Comparison of ENCODE assay signal across 8 mouse cellular contexts in genomic region chr5:123700625-123701024, GRCm38 (mm10). TPM values are rescaled to one million over a fixed set of nuclear protein-coding genes. Genes with fewer than 3 reads are reported as not detected.
A peak's percentile ranks its signal among the peaks of the same experiment; 100 is the strongest.
DNase-seq lines count a peak whose midpoint lies in the region; ATAC-seq and TF ChIP-seq lines count a peak whose summit lies in the region.
"Had no signal": no experiment of that assay in that cellular context is flagged by ENCODE, and none has a peak within 500 bp of the region (broad histone marks: within the 10 kb centered on the region; RNA-seq: fewer than 3 reads in every experiment).

No protein-coding gene starts in this region.

- H3K9me3 ChIP-seq in midbrain, postnatal 0 days (ENCODE audit: low read length): no peaks in the 10 kb centered on the region
- H3K9me3 ChIP-seq in midbrain, embryonic 13.5 days: no peaks in the 10 kb centered on the region
- no peaks in the 10 kb centered on the region for H3K9me3 ChIP-seq in lung, embryonic 14.5 days (ENCODE audit: low read depth, low read length)
- H3K9me3 ChIP-seq: neural tube, embryonic 13.5 days had no signal

- no peak overlapping the region for H3K4me3 ChIP-seq in midbrain, postnatal 0 days (ENCODE audit: low read depth, low read length)
- no peak overlapping the region for H3K4me3 ChIP-seq in midbrain, embryonic 13.5 days (replicated peaks)
- no peak overlapping the region for H3K4me3 ChIP-seq in lung, embryonic 14.5 days (ENCODE audit: low read depth, low read length)
- H3K4me3 ChIP-seq: neural tube, embryonic 13.5 days had no signal

- no peak overlapping the region for H3K27ac ChIP-seq in midbrain, postnatal 0 days (ENCODE audit: low read depth, low read length)
- no peak overlapping the region for H3K27ac ChIP-seq in midbrain, embryonic 13.5 days
- no peak overlapping the region for H3K27ac ChIP-seq in lung, embryonic 14.5 days (ENCODE audit: low read depth)
- H3K27ac ChIP-seq: neural tube, embryonic 13.5 days had no signal

- WGBS in midbrain, postnatal 0 days: 69% methylated on average over 11 of the region's 11 CpGs
- WGBS in midbrain, embryonic 13.5 days: 85% methylated on average over 11 of the region's 11 CpGs
- WGBS in lung, embryonic 14.5 days: 53% methylated on average over 11 of the region's 11 CpGs

- no peak overlapping the region for H3K9ac ChIP-seq in midbrain, postnatal 0 days (replicated peaks; ENCODE audit: low read length, poor library complexity, severe bottlenecking)
- no peak overlapping the region for H3K9ac ChIP-seq in midbrain, embryonic 13.5 days (replicated peaks)
- no peak overlapping the region for H3K9ac ChIP-seq in lung, embryonic 14.5 days
- H3K9ac ChIP-seq: neural tube, embryonic 13.5 days had no signal

- peak; percentile 66 for DNase-seq in midbrain, postnatal 0 days (ENCODE audit: low spot score)
- peak; percentile 21 to 34 for DNase-seq in frontal cortex, postnatal 10 days (ENCODE audit: low spot score in 2 of 2)
- DNase-seq in heart, postnatal 25 days (ENCODE audit: low spot score): peak; percentile 68
- peak; percentile 76 for DNase-seq in lung, embryonic 14.5 days
- no peak for DNase-seq in B cell, adult 2 months
- DNase-seq in c-Kit-positive CD71-positive TER-119-positive erythroid progenitor cells, embryonic 14.5 days (ENCODE audit: low spot score): no peak

- ATAC-seq in midbrain, postnatal 0 days (ENCODE audit: low FRiP score): no peak
- no peak for ATAC-seq in midbrain, embryonic 13.5 days
- peak; percentile 36; the same call in 1 of the 2 replicates for ATAC-seq in lung, embryonic 14.5 days (ENCODE audit: insufficient read depth)

- no peaks in the 10 kb centered on the region for H3K4me1 ChIP-seq in midbrain, postnatal 0 days (ENCODE audit: insufficient read depth, low read length)
- no peaks in the 10 kb centered on the region for H3K4me1 ChIP-seq in midbrain, embryonic 13.5 days (replicated peaks)
- H3K4me1 ChIP-seq in lung, embryonic 14.5 days (ENCODE audit: insufficient read depth): no peaks in the 10 kb centered on the region
- H3K4me1 ChIP-seq: neural tube, embryonic 13.5 days had no signal

- H3K36me3 ChIP-seq in midbrain, postnatal 0 days (ENCODE audit: insufficient read depth, low read length): peaks cover 49% of the 10 kb centered on the region
- peaks cover 75% of the 10 kb centered on the region for H3K36me3 ChIP-seq in midbrain, embryonic 13.5 days
- H3K36me3 ChIP-seq in lung, embryonic 14.5 days (ENCODE audit: insufficient read depth): peaks cover 77% of the 10 kb centered on the region

- H3K27me3 ChIP-seq in midbrain, postnatal 0 days (ENCODE audit: insufficient read depth, low read length): no peaks in the 10 kb centered on the region
- no peaks in the 10 kb centered on the region for H3K27me3 ChIP-seq in midbrain, embryonic 13.5 days
- H3K27me3 ChIP-seq in lung, embryonic 14.5 days (ENCODE audit: insufficient read depth, low read length): no peaks in the 10 kb centered on the region
- H3K27me3 ChIP-seq: neural tube, embryonic 13.5 days had no signal

- H3K4me2 ChIP-seq in midbrain, postnatal 0 days (ENCODE audit: low read depth, low read length, poor library complexity, severe bottlenecking): no peak overlapping the region
- no peak overlapping the region for H3K4me2 ChIP-seq in midbrain, embryonic 13.5 days (replicated peaks)
- H3K4me2 ChIP-seq in lung, embryonic 14.5 days: no peak overlapping the region
- H3K4me2 ChIP-seq: neural tube, embryonic 13.5 days had no signal

- intact Hi-C loops in heart, postnatal 25 days (cut with DNase I): loop anchor here (1.0 kb wide), 1 partner anchor 74 kb away; no protein-coding TSS in a partner anchor

- 0 out of 2 replicates have a peak, but pooled peaks have one; percentile 12 for TF ChIP-seq CTCF in midbrain, postnatal 0 days (IDR thresholded peaks at IDR 0.05)
- TF ChIP-seq CTCF in lung, embryonic 14.5 days (IDR thresholded peaks at IDR 0.05; ENCODE audit: low read depth): peak; percentile 29

RNA-seq across cellular contexts. Expression of gene Clip1, which starts 16.2 kb away (rescaled TPM):
- 73.1 and 80.0 TPM in 2 replicates for total RNA-seq in midbrain, postnatal 0 days (2014; rRNA removed)
- polyA plus RNA-seq in midbrain, postnatal 0 days (2015; fragmentation: Nextera tagmentation; extraction: Ambion mirVana): 64.2 and 77.5 TPM in 2 replicates
- 81.1 and 81.2 TPM in 2 replicates for polyA plus RNA-seq in midbrain, embryonic 13.5 days (2015; fragmentation: Nextera tagmentation; extraction: Ambion mirVana)
- 100 to 1,000 TPM; 135 to 152 TPM for total RNA-seq in heart, postnatal 25 days (2021)
- polyA plus RNA-seq in lung, embryonic 14.5 days (2014; fragmentation: Nextera tagmentation; extraction: Ambion mirVana): 33.8 and 33.9 TPM in 2 replicates

RNA-seq across cellular contexts. Expression of gene Zcchc8, which starts 20.3 kb away (rescaled TPM):
- 29.6 and 40.6 TPM in 2 replicates for total RNA-seq in midbrain, postnatal 0 days (2014; rRNA removed)
- polyA plus RNA-seq in midbrain, postnatal 0 days (2015; fragmentation: Nextera tagmentation; extraction: Ambion mirVana): 41.9 and 46.3 TPM in 2 replicates
- polyA plus RNA-seq in midbrain, embryonic 13.5 days (2015; fragmentation: Nextera tagmentation; extraction: Ambion mirVana): 81.8 and 83.6 TPM in 2 replicates
- 10 to 100 TPM; 23.2 to 25.1 TPM for total RNA-seq in heart, postnatal 25 days (2021)
- polyA plus RNA-seq in lung, embryonic 14.5 days (2014; fragmentation: Nextera tagmentation; extraction: Ambion mirVana): 92.0 and 95.1 TPM in 2 replicates

RNA-seq across cellular contexts. Expression of gene Rsrc2, which starts 48.6 kb away (rescaled TPM):
- 41.9 and 71.9 TPM in 2 replicates for total RNA-seq in midbrain, postnatal 0 days (2014; rRNA removed)
- polyA plus RNA-seq in midbrain, postnatal 0 days (2015; fragmentation: Nextera tagmentation; extraction: Ambion mirVana): 117 and 133 TPM in 2 replicates
- polyA plus RNA-seq in midbrain, embryonic 13.5 days (2015; fragmentation: Nextera tagmentation; extraction: Ambion mirVana): 173 and 184 TPM in 2 replicates
- total RNA-seq in heart, postnatal 25 days (2021): 10 to 100 TPM; 45.9 to 47.3 TPM
- polyA plus RNA-seq in lung, embryonic 14.5 days (2014; fragmentation: Nextera tagmentation; extraction: Ambion mirVana): 103 and 118 TPM in 2 replicates

RNA-seq across cellular contexts. Expression of gene Kntc1, which starts 48.9 kb away (rescaled TPM):
- total RNA-seq in midbrain, postnatal 0 days (2014; rRNA removed): 2.7 and 9.5 TPM in 2 replicates
- polyA plus RNA-seq in midbrain, postnatal 0 days (2015; fragmentation: Nextera tagmentation; extraction: Ambion mirVana): 1.8 and 3.0 TPM in 2 replicates
- 14.8 TPM in 2 replicates for polyA plus RNA-seq in midbrain, embryonic 13.5 days (2015; fragmentation: Nextera tagmentation; extraction: Ambion mirVana)
- under 1 TPM; 0.56 to 0.86 TPM for total RNA-seq in heart, postnatal 25 days (2021)
- 44.2 and 44.4 TPM in 2 replicates for polyA plus RNA-seq in lung, embryonic 14.5 days (2014; fragmentation: Nextera tagmentation; extraction: Ambion mirVana)

Comparison
In these comparisons a context has a peak if more than half of its experiments do, and no peak if none do; other contexts are left out.
1. DNase-seq: peak in midbrain, postnatal 0 days (single experiment), frontal cortex, postnatal 10 days (2 of 2), heart, postnatal 25 days (single experiment) and lung, embryonic 14.5 days (single experiment); none in B cell, adult 2 months (0 of 2) and c-Kit-positive CD71-positive TER-119-positive erythroid progenitor cells, embryonic 14.5 days (single experiment).